Mouse (Mus musculus): ENCODE measurements around the gene Dcaf10.

The Dcaf10 gene

GRCm38 (mm10) chr4:45418229-45418950 is 76.5 kb downstream of the Dcaf10 start:
- intact Hi-C loops (cut with DNase I): loop anchor here (5.0 kb wide), 2 partner anchors 194 to 354 kb away; no protein-coding TSS in a partner anchor

GRCm38 (mm10) chr4:45419051-45419450 is 77.2 kb downstream of the Dcaf10 start:
- intact Hi-C loops (cut with DNase I): loop anchor here (5.0 kb wide), 2 partner anchors 193 to 353 kb away; no protein-coding TSS in a partner anchor

GRCm38 (mm10) chr4:45420733-45421132 is 78.8 kb downstream of the Dcaf10 start:
- intact Hi-C loops (cut with DNase I): loop anchor here (5.0 to 10.0 kb wide), 3 partner anchors 52 to 434 kb away; no protein-coding TSS in a partner anchor

- intact Hi-C loops (cut with DNase I): loop anchor here (5.0 to 10.0 kb wide), 3 partner anchors 51 to 433 kb away; no protein-coding TSS in a partner anchor
Observed at GRCm38 (mm10) chr4:45421519-45422260, 79.8 kb downstream of the Dcaf10 start.

- intact Hi-C loops (cut with DNase I): loop anchor here (5.0 to 10.0 kb wide), 3 partner anchors 50 to 432 kb away; no protein-coding TSS in a partner anchor
Observed at GRCm38 (mm10) chr4:45422640-45423039, 80.7 kb downstream of the Dcaf10 start.

- intact Hi-C loops (cut with DNase I): loop anchor here (5.0 to 10.0 kb wide), 3 partner anchors 49 to 431 kb away; no protein-coding TSS in a partner anchor
Observed at GRCm38 (mm10) chr4:45423406-45423805, 81.5 kb downstream of the Dcaf10 start.

- intact Hi-C loops (cut with DNase I): loop anchor here (10.0 kb wide), 1 partner anchor 428 kb away; no protein-coding TSS in a partner anchor
Observed at GRCm38 (mm10) chr4:45426724-45427457, 85.0 kb downstream of the Dcaf10 start.

Small RNA genes lying within 50 kb of the gene (microRNA-seq; reads per million reads assigned to microRNA genes)
- 0 reads per million in 2 experiments for gene Gm25692
